Mouse (Mus musculus) kidney, adult 18-20 months (tissue): ENCODE results near the gene Lmna.
A peak's percentile ranks its signal among the peaks of the same experiment; 100 is the strongest.

Source experiments
- DNase-seq: peaks from one replicate; pipeline ENCODE4 v3.0.0; 2021

Gene Lmna

GRCm38 (mm10) chr3:88509692-88510420 is at the start of gene Lmna:
Gene Lmna, minus strand, starts transcription at chr3:88509956.
- DNase-seq = peak; percentile 92

GRCm38 (mm10) chr3:88556616-88557015 is 46.9 kb upstream of the Lmna start:
- DNase-seq = no peak

- no peak for DNase-seq
Observed at GRCm38 (mm10) chr3:88555731-88556130, 46.0 kb upstream of the Lmna start.

- no peak for DNase-seq
Observed at GRCm38 (mm10) chr3:88555069-88555605, 45.4 kb upstream of the Lmna start.

- peak; percentile 60 for DNase-seq
Observed at GRCm38 (mm10) chr3:88553880-88554586, 44.3 kb upstream of the Lmna start.

GRCm38 (mm10) chr3:88553525-88553879 is 43.7 kb upstream of the Lmna start, which contains the start of gene Ubqln4:
Gene Ubqln4, plus strand, starts transcription at chr3:88553758.
- DNase-seq = peak; percentile 96

GRCm38 (mm10) chr3:88552676-88553524 is 43.1 kb upstream of the Lmna start, which contains the start of gene Lamtor2:
Gene Lamtor2, minus strand, starts transcription at chr3:88553074.
- peak; percentile 98 for DNase-seq

GRCm38 (mm10) chr3:88552082-88552645 is 42.4 kb upstream of the Lmna start:
- DNase-seq = no peak

GRCm38 (mm10) chr3:88551586-88551985 is 41.8 kb upstream of the Lmna start:
- no peak for DNase-seq

- peak; percentile 71 for DNase-seq
Observed at GRCm38 (mm10) chr3:88548180-88548917, 38.6 kb upstream of the Lmna start, which contains the start of gene Rab25. Gene Rab25, minus strand, starts transcription at chr3:88548300.

GRCm38 (mm10) chr3:88546674-88547418 is 37.1 kb upstream of the Lmna start:
- DNase-seq = no peak

GRCm38 (mm10) chr3:88544955-88545591 is 35.3 kb upstream of the Lmna start:
- DNase-seq = no peak

- DNase-seq = peak; percentile 36
Observed at GRCm38 (mm10) chr3:88544514-88544913, 34.8 kb upstream of the Lmna start.

- no peak for DNase-seq
Observed at GRCm38 (mm10) chr3:88543651-88544410, 34.1 kb upstream of the Lmna start.

GRCm38 (mm10) chr3:88543174-88543573 is 33.4 kb upstream of the Lmna start:
- no peak for DNase-seq

GRCm38 (mm10) chr3:88542486-88542885 is 32.7 kb upstream of the Lmna start:
- DNase-seq = no peak

- DNase-seq = no peak
Observed at GRCm38 (mm10) chr3:88541622-88542401, 32.1 kb upstream of the Lmna start.

- no peak for DNase-seq
Observed at GRCm38 (mm10) chr3:88540085-88540484, 30.3 kb upstream of the Lmna start.

GRCm38 (mm10) chr3:88539397-88539796 is 29.6 kb upstream of the Lmna start:
- DNase-seq = no peak
